Comparison of ENCODE assay signal across 8 mouse cellular contexts in genomic region chr12:8495881-8496678, GRCm38 (mm10). TPM values are rescaled to one million over a fixed set of nuclear protein-coding genes. Genes with fewer than 3 reads are reported as not detected.
DNase-seq lines count a peak whose midpoint lies in the region; ATAC-seq and TF ChIP-seq lines count a peak whose summit lies in the region.

No protein-coding gene starts in this region.

- ATAC-seq in intestine, embryonic 14.5 days (replicated peaks; ENCODE audit: low FRiP score, low TSS enrichment, low read depth): no peak
- ATAC-seq in midbrain, embryonic 13.5 days: no peak

- 14% methylated on average over 15 of the region's 15 CpGs for WGBS in intestine, embryonic 14.5 days
- 29% methylated on average over 15 of the region's 15 CpGs for WGBS in midbrain, embryonic 13.5 days

- H3K9me3 ChIP-seq in intestine, embryonic 14.5 days (ENCODE audit: control insufficient read depth, low read length): no peaks in the 10 kb centered on the region
- no peaks in the 10 kb centered on the region for H3K9me3 ChIP-seq in midbrain, embryonic 13.5 days

- H3K36me3 ChIP-seq in intestine, embryonic 14.5 days (ENCODE audit: control insufficient read depth, insufficient read depth, low read length): no peaks in the 10 kb centered on the region
- H3K36me3 ChIP-seq in midbrain, embryonic 13.5 days: no peaks in the 10 kb centered on the region

- peak overlapping the region; percentile 87 for H3K4me2 ChIP-seq in intestine, embryonic 14.5 days (ENCODE audit: low read length)
- H3K4me2 ChIP-seq in midbrain, embryonic 13.5 days (replicated peaks): peak overlapping the region; percentile 72

- intact Hi-C loops in left cerebral cortex, adult 2 months (cut with DNase I): loop anchor here (1.0 kb wide), 1 partner anchor 43 kb away; no protein-coding TSS in a partner anchor
- intact Hi-C loops in gastrocnemius, postnatal 36 days (cut with DNase I): loop anchor here (2.0 to 5.0 kb wide), 2 partner anchors 49 to 109 kb away; no protein-coding TSS in a partner anchor
- intact Hi-C loops in left cerebral cortex, postnatal 4 days (cut with DNase I): no loop called here

- H3K9ac ChIP-seq in intestine, embryonic 14.5 days (ENCODE audit: low read length): no peak overlapping the region; the same call in 1 of the 2 replicates
- H3K9ac ChIP-seq in midbrain, embryonic 13.5 days (replicated peaks): peak overlapping the region; percentile 45

- H3K4me3 ChIP-seq in left cerebral cortex, adult 2 months: peak overlapping the region; percentile 88
- H3K4me3 ChIP-seq in intestine, embryonic 14.5 days (ENCODE audit: low read depth, low read length): no peak overlapping the region
- H3K4me3 ChIP-seq in midbrain, embryonic 13.5 days (replicated peaks): peak overlapping the region; percentile 92; the same call in 1 of the 2 replicates

- H3K27ac ChIP-seq in left cerebral cortex, adult 2 months: peak overlapping the region; percentile 99
- H3K27ac ChIP-seq in intestine, embryonic 14.5 days (ENCODE audit: low read depth): peak overlapping the region; percentile 77
- peak overlapping the region; percentile 46; the same call in 1 of the 2 replicates for H3K27ac ChIP-seq in midbrain, embryonic 13.5 days

- H3K4me1 ChIP-seq in intestine, embryonic 14.5 days (replicated peaks; ENCODE audit: control insufficient read depth, insufficient read depth, low read length): peaks cover 46% of the 10 kb centered on the region
- H3K4me1 ChIP-seq in midbrain, embryonic 13.5 days (replicated peaks): peaks cover 33% of the 10 kb centered on the region

- H3K27me3 ChIP-seq in intestine, embryonic 14.5 days (replicated peaks; ENCODE audit: control insufficient read depth, insufficient read depth, low read length): no peaks in the 10 kb centered on the region
- no peaks in the 10 kb centered on the region for H3K27me3 ChIP-seq in midbrain, embryonic 13.5 days

- peak in 1 of 2 experiments; percentile 41 for DNase-seq in left cerebral cortex, adult 2 months (ENCODE audit: extremely low spot score in 1 of 2, low spot score in 2 of 2)
- no peak for DNase-seq in left cerebral cortex, adult 11 months (ENCODE audit: low spot score)
- peak; percentile 60 to 71 for DNase-seq in cerebellum, postnatal 10 days
- peak; percentile 39 to 56 for DNase-seq in gastrocnemius, postnatal 36 days
- peak; percentile 81 for DNase-seq in intestine, embryonic 14.5 days (ENCODE audit: low spot score)
- DNase-seq in left cerebral cortex, postnatal 4 days: peak; percentile 35
- peak; percentile 51 to 70 for DNase-seq in urinary bladder, postnatal 36 days (ENCODE audit: low spot score in 2 of 2)

- TF ChIP-seq CTCF in left cerebral cortex, adult 2 months (IDR thresholded peaks at IDR 0.05): no peak

RNA-seq across cellular contexts. Expression of gene Rhob, which starts 3.7 kb away (rescaled TPM):
- 100 to 1,000 TPM; 283 to 310 TPM for total RNA-seq in left cerebral cortex, adult 2 months (2021)
- 10 to 100 TPM; 50.7 to 56.4 TPM for total RNA-seq in gastrocnemius, postnatal 36 days (2021)
- polyA plus RNA-seq in intestine, embryonic 14.5 days (2014; fragmentation: Nextera tagmentation; extraction: Ambion mirVana): 46.5 and 50.5 TPM in 2 replicates
- 100 to 1,000 TPM; 220 to 231 TPM for total RNA-seq in left cerebral cortex, postnatal 4 days (2021)
- 55.1 and 67.8 TPM in 2 replicates for polyA plus RNA-seq in midbrain, embryonic 13.5 days (2015; fragmentation: Nextera tagmentation; extraction: Ambion mirVana)

Comparison
In these comparisons a context has a peak if more than half of its experiments do, and no peak if none do; other contexts are left out.
1. H3K27ac ChIP-seq: peak in every context shown above with its lines; median percentile 99 in left cerebral cortex, adult 2 months; 77 in intestine, embryonic 14.5 days; 46 in midbrain, embryonic 13.5 days.